Mouse (Mus musculus) spleen, adult 2 months (tissue): ENCODE data around the gene Tbc1d5. TPM values are rescaled to one million over a fixed set of nuclear protein-coding genes. Genes with fewer than 3 reads are reported as not detected.

ENCODE experiments used
- DNase-seq, 2 experiments: peaks; one replicate each; pipeline versions ENCODE4 v3.0.0 to v3.0.0-alpha.2; 2012 to 2021; ENCODE audit warnings: low spot score in 2 of 2, low read depth in 1 of 2
- H3K27ac ChIP-seq: fragments of 200-500 bp; 2 replicates; pipeline ENCODE4 v1.5.1; 2012; ENCODE audit warnings: low read length, inconsistent platforms; ENCODE audit not compliant: insufficient read depth
- H3K27me3 ChIP-seq: fragments of 200-500 bp; 2 replicates; pipeline ENCODE4 v1.6.1; 2012; ENCODE audit warnings: mild to moderate bottlenecking, moderate library complexity, low read length, inconsistent platforms; ENCODE audit not compliant: control insufficient read depth, insufficient read depth
- H3K36me3 ChIP-seq: fragments of 200-500 bp; 2 replicates; pipeline ENCODE4 v1.6.1; 2012; ENCODE audit warnings: mild to moderate bottlenecking, low read length, inconsistent platforms; ENCODE audit not compliant: control insufficient read depth, insufficient read depth
- H3K4me1 ChIP-seq: fragments of 200-500 bp; 2 replicates; pipeline ENCODE4 v1.6.1; 2011; ENCODE audit warnings: inconsistent platforms; ENCODE audit not compliant: control insufficient read depth, insufficient read depth, insufficient read length
- H3K4me3 ChIP-seq: fragments of 200-500 bp; 2 replicates; pipeline ENCODE4 v1.5.1; 2011; ENCODE audit warnings: mild to moderate bottlenecking, inconsistent platforms; ENCODE audit not compliant: insufficient read depth, insufficient read length; ENCODE audit errors: extremely low read depth
- CTCF ChIP-seq: fragments of 200-500 bp; IDR thresholded peaks from 2 replicates; pipeline ENCODE4 v1.5.1; 2011; ENCODE audit warnings: mild to moderate bottlenecking, inconsistent platforms; ENCODE audit not compliant: insufficient read depth, insufficient read length, insufficient replicate concordance; ENCODE audit errors: extremely low read depth
- POLR2A ChIP-seq: fragments of 200-500 bp; IDR thresholded peaks from 2 replicates; pipeline ENCODE4 v1.6.1; 2011; ENCODE audit warnings: low read depth, low read length, inconsistent platforms
- WGBS: fragments of 180-500 bp; shearing (Covaris S2); methylation state at CpG from one replicate; pipeline ENCODE4 v1.1.7; 2018; 5-methylcytosine and 5-hydroxymethylcytosine counted together
- polyA plus RNA-seq: library from polyadenylated mRNA; depleted of rRNA; stranded (reverse); fragments of >200 nt; gene quantifications from 2 replicates; pipeline ENCODE4 v1.2.3, GENCODE M21; 2012

Gene Tbc1d5
- polyA plus RNA-seq, 1 experiment: 11.4 TPM

GRCm38 (mm10) chr17:50731876-50732275 is 447.3 kb downstream of the Tbc1d5 start:
- H3K27ac ChIP-seq: no peak overlapping the region
- peaks cover 9% of the 10 kb centered on the region for H3K36me3 ChIP-seq
- TF ChIP-seq POLR2A: no peak
- TF ChIP-seq CTCF: no peak
- H3K4me3 ChIP-seq: no peak overlapping the region
- DNase-seq: peak in 1 of 2 experiments; percentile 16
- H3K27me3 ChIP-seq: no peaks in the 10 kb centered on the region
- WGBS: 45% methylated on average over 5 of the region's 5 CpGs
- peaks cover 17% of the 10 kb centered on the region; the same call in 1 of the 2 replicates for H3K4me1 ChIP-seq

- no peak overlapping the region for H3K4me3 ChIP-seq
- 55% methylated on average over 2 of the region's 2 CpGs for WGBS
- H3K4me1 ChIP-seq: peaks cover 12% of the 10 kb centered on the region; the same call in 1 of the 2 replicates
Observed at GRCm38 (mm10) chr17:50730896-50731295, 448.3 kb downstream of the Tbc1d5 start.

DNA sequence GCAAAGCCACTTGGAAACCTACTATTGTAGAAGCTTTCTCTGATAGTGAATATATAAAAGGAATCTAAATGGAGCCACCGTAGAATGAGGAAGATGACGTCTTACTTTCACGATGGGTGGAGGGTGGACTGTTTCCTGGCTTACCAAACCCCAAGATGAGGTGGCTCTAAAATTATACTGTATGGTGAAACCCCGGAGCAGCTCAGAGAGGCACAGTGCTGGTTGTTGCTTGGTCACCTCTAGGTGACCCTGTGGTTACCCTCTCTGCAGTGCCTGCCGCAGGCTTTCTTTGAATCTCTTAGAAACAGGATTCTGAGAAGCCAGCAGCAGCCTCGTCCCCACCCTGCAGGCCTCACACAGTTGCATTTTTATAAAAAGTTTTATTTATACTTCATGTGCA is 449.6 kb downstream of the Tbc1d5 start:
- DNase-seq: no peak
- Histone ChIP-seq H3K27me3 (no peaks in the 10 kb centered on the region), H3K36me3 (peaks cover 1% of the 10 kb centered on the region), H3K27ac (no peak overlapping the region), H3K4me3 (no peak overlapping the region), H3K4me1 (peaks cover 7% of the 10 kb centered on the region; the same call in 1 of the 2 replicates)
- no peak for TF ChIP-seq POLR2A
- no peak for TF ChIP-seq CTCF
- WGBS: 17% methylated on average over 6 of the region's 6 CpGs

More at GRCm38 (mm10) chr17:50730896-50731295, 448.3 kb downstream of the Tbc1d5 start:
- Histone ChIP-seq H3K36me3 (peaks cover 6% of the 10 kb centered on the region), H3K27me3 (no peaks in the 10 kb centered on the region), H3K27ac (no peak overlapping the region)
- no peak for DNase-seq
- no peak for TF ChIP-seq CTCF
- TF ChIP-seq POLR2A: no peak

DNA sequence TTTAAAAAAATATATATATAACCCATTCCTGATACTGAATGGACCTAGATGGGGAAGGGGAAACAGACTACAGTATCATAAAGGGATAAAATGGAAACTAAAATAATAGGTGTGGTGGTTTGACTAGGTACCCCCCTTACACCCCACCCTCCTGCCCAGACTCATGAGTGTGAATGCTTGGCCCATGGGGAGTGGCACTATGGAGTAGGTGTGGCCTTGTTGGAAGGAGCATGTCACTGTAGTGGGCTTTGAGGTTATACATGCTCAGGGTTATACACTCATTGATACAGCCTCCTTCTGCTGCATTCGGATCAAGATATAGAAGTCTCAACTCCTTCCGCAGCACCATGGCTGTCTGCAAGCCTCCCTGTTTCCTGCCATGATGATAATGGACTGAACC is 450.1 kb downstream of the Tbc1d5 start:
- no peak overlapping the region for H3K27ac ChIP-seq
- DNase-seq: no peak
- no peaks in the 10 kb centered on the region for H3K27me3 ChIP-seq
- H3K36me3 ChIP-seq: no peaks in the 10 kb centered on the region; the same call in 1 of the 2 replicates
- TF ChIP-seq CTCF: no peak
- TF ChIP-seq POLR2A: no peak
- WGBS: 85% methylated on average over 2 of the region's 2 CpGs
- H3K4me3 ChIP-seq: no peak overlapping the region
- H3K4me1 ChIP-seq: peaks cover 7% of the 10 kb centered on the region; the same call in 1 of the 2 replicates

GRCm38 (mm10) chr17:50726265-50726664 is 452.9 kb downstream of the Tbc1d5 start:
- 91% methylated on average over 2 of the region's 2 CpGs for WGBS
- Histone ChIP-seq H3K4me3 (no peak overlapping the region), H3K4me1 (peaks cover 7% of the 10 kb centered on the region; the same call in 1 of the 2 replicates), H3K27ac (no peak overlapping the region), H3K27me3 (no peaks in the 10 kb centered on the region), H3K36me3 (no peaks in the 10 kb centered on the region)
- DNase-seq: no peak
- no peak for TF ChIP-seq POLR2A
- no peak for TF ChIP-seq CTCF

GRCm38 (mm10) chr17:50724376-50724775 is 454.8 kb downstream of the Tbc1d5 start:
- no peaks in the 10 kb centered on the region; the same call in 1 of the 2 replicates for H3K4me1 ChIP-seq
- H3K36me3 ChIP-seq: no peaks in the 10 kb centered on the region
- WGBS: 95% methylated on average over 2 of the region's 2 CpGs
- DNase-seq: no peak
- TF ChIP-seq POLR2A: no peak
- TF ChIP-seq CTCF: no peak
- no peaks in the 10 kb centered on the region for H3K27me3 ChIP-seq
- no peak overlapping the region for H3K27ac ChIP-seq
- H3K4me3 ChIP-seq: no peak overlapping the region

GRCm38 (mm10) chr17:50717586-50717985 is 461.6 kb downstream of the Tbc1d5 start:
- Histone ChIP-seq H3K27ac (no peak overlapping the region), H3K4me1 (no peaks in the 10 kb centered on the region), H3K27me3 (no peaks in the 10 kb centered on the region), H3K36me3 (no peaks in the 10 kb centered on the region), H3K4me3 (no peak overlapping the region)
- TF ChIP-seq POLR2A (no peak), CTCF (no peak)
- no peak for DNase-seq
- 87% methylated on average over 5 of the region's 5 CpGs for WGBS
